Mouse (Mus musculus): ENCODE data around the gene B230219D22Rik. TPM values are rescaled to one million over a fixed set of nuclear protein-coding genes. Genes with fewer than 3 reads are reported as not detected.
"Not testable (repeated sequence)": the region's sequence is repeated elsewhere in the genome, so short reads cannot be mapped to it uniquely, and the experiment has no call there.

The B230219D22Rik gene
- polyA plus RNA-seq, 1 experiment from 2014 or later: 71.4 TPM

DNA sequence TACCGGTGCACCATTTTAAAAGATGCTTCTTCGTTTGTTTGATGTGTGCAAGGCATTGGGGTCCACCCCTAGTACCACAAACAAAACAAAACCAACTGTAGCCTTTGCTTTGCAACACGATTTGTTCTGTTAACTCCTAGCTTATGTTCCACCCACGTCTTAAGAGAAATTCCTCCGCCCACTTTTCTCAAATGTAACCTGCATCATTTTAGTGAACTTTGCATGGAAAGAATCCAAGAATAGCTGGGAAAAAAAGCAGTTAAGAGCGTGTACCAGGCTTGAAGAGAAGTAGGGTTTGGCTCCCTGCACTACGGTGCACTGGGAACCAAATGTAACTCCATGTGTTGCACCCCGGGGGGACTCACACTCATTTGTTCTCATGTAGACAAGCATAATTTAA lies 1.2 kb downstream of the B230219D22Rik start:
- Histone ChIP-seq H3K27me3 (no peaks in the 10 kb centered on the region), H3K4me2 (replicated peaks) (peak overlapping the region; percentile 87), H3K27ac (replicated peaks) (no peak overlapping the region), H3K9ac (replicated peaks) (peak overlapping the region; percentile 100), H3K4me3 (peak overlapping the region; percentile 100), H3K36me3 (peaks cover 9% of the 10 kb centered on the region), H3K4me1 (peaks cover 22% of the 10 kb centered on the region), H3K9me3 (no peaks in the 10 kb centered on the region)
- 21% methylated on average over 8 of the region's 8 CpGs for WGBS
- ATAC-seq (ENCODE audit: low FRiP score, low read depth): no peak

DNA sequence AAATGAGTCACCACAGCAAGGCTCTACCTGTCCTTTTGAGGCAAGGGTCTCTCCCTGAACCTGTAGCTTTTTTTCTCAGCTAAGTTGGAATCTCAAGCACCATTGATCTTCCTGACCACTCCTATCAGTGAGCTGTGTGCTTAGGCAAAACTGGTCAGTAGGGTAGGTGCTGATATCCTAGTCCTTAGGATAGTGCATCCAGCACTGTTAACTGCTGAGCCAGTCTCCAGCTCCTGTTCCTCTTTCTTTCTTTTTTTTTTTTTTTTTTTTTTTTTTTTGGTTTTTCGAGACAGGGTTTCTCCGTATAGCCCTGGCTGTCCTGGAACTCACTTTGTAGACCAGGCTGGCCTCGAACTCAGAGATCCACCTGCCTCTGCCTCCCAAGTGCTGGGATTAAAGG lies 3.1 kb downstream of the B230219D22Rik start:
- not testable (repeated sequence) for H3K9ac ChIP-seq (replicated peaks); H3K27me3 ChIP-seq; H3K9me3 ChIP-seq; H3K27ac ChIP-seq (replicated peaks); H3K4me2 ChIP-seq (replicated peaks); ATAC-seq (ENCODE audit: low FRiP score, low read depth); H3K4me3 ChIP-seq
- H3K36me3 ChIP-seq: peaks cover 27% of the 10 kb centered on the region
- peaks cover 22% of the 10 kb centered on the region for H3K4me1 ChIP-seq
- WGBS: 75% methylated on average over 1 of the region's 3 CpGs

DNA sequence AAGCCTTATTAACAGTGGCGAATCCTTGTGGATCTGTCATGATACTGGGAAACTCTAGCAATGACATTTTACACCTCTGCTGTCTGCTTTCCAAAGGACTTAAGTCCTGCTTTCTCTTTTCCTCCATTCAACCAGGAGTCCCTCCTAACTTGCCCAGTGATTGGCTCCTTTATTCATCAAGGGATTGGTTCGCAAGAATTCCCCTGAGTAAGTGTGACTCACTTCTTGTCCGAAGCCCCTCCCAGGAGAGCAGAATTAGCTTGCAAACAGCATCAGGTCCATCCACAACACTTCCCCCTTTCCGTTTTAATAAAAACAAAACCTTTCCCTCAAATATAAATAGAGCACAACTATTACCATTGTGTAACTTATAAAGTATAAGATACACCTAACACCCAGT lies 11.4 kb downstream of the B230219D22Rik start:
- no peaks in the 10 kb centered on the region for H3K4me1 ChIP-seq
- H3K27ac ChIP-seq (replicated peaks): no peak overlapping the region
- no peaks in the 10 kb centered on the region for H3K27me3 ChIP-seq
- H3K36me3 ChIP-seq: peaks cover 50% of the 10 kb centered on the region
- H3K9me3 ChIP-seq: peaks cover 6% of the 10 kb centered on the region; the same call in 1 of the 2 replicates
- ATAC-seq (ENCODE audit: low FRiP score, low read depth): no peak
- H3K4me2 ChIP-seq (replicated peaks): no peak overlapping the region
- no peak overlapping the region for H3K9ac ChIP-seq (replicated peaks)
- H3K4me3 ChIP-seq: no peak overlapping the region
- 88% methylated on average over 4 of the region's 4 CpGs for WGBS

DNA sequence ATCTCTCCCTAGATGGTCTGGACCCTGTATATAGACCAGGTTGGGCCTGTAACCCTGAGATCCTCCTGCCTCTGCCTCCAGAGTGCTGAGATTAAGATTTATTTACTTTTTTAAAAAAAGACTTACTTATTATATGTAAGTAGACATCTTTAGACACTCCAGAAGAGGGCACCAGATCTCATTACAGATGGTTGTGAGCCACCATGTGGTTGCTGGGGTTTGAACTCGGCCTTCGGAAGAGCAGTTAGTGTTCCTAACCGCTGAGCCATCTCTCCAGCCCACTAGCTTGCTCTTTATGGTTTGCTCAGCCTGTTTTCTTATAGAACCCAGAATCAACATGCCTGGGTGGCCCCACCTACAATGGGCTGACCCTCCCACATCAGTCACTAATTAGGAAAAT lies 19.9 kb downstream of the B230219D22Rik start:
- Histone ChIP-seq H3K9me3 (no peaks in the 10 kb centered on the region), H3K36me3 (peaks cover 2% of the 10 kb centered on the region; the same call in 1 of the 2 replicates), H3K9ac (replicated peaks) (no peak overlapping the region), H3K4me2 (replicated peaks) (no peak overlapping the region), H3K4me1 (peaks cover 13% of the 10 kb centered on the region; the same call in 1 of the 2 replicates), H3K4me3 (no peak overlapping the region), H3K27me3 (no peaks in the 10 kb centered on the region), H3K27ac (replicated peaks) (no peak overlapping the region)
- no peak for ATAC-seq (ENCODE audit: low FRiP score, low read depth)
- WGBS: 98% methylated on average over 3 of the region's 3 CpGs

DNA sequence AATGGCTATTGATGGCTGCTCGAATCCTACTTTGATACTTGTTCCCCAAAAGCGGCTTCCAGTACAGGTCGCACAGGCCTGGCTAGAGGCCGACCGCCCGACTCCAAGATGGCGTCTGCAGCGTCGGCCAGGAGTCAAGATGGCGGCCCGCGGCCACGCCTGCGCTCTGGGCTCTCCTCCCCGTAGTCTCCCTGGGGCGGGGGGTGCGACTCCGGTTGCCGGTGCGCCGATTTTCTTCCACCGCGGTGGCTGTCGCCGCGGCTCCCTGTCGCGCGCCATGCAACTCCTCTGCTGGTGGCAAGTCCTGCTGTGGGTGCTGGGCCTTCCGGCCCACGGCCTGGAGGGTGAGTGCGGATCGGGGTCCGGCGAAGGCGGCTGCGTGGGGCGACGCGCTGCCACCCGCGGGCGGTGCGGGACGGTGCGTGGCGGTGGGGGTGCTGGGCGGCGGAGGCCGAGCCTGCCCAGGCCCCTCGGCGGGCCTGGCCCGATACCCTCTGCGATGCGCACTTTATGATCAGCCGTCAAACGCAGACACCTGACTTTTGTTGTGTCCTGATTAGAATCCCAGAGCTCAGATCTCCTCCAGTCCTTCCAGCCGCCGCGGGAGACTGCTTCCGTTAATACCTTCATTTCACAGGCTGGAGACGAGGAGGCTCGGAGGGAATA lies 21.7 kb downstream of the B230219D22Rik start, which contains the start of gene Txndc15:
Gene Txndc15, plus strand, starts transcription at position 150 of the 666 bp plus-strand sequence.
- Histone ChIP-seq H3K4me2 (replicated peaks) (peak within 1 kb of the TSS; percentile 59), H3K27ac (replicated peaks) (peak within 1 kb of the TSS; percentile 95), H3K9me3 (no peaks in the 10 kb centered on the region), H3K27me3 (no peaks in the 10 kb centered on the region), H3K4me1 (peaks cover 13% of the 10 kb centered on the region; the same call in 1 of the 2 replicates), H3K36me3 (peaks cover 19% of the 10 kb centered on the region), H3K9ac (replicated peaks) (peak within 1 kb of the TSS; percentile 90), H3K4me3 (peak within 1 kb of the TSS; percentile 93)
- peak; percentile 93 for ATAC-seq (ENCODE audit: low FRiP score, low read depth)
- under 1% methylated on average over 63 of the region's 63 CpGs for WGBS

GRCm38 (mm10) chr13:55715167-55715512 lies 22.2 kb downstream of the B230219D22Rik start:
- H3K27me3 ChIP-seq: no peaks in the 10 kb centered on the region
- H3K27ac ChIP-seq (replicated peaks): peak overlapping the region; percentile 95
- peak overlapping the region; percentile 90 for H3K9ac ChIP-seq (replicated peaks)
- ATAC-seq (ENCODE audit: low FRiP score, low read depth): no peak
- H3K9me3 ChIP-seq: no peaks in the 10 kb centered on the region
- peaks cover 24% of the 10 kb centered on the region for H3K36me3 ChIP-seq
- WGBS: 11% methylated on average over 5 of the region's 5 CpGs
- peak overlapping the region; percentile 93 for H3K4me3 ChIP-seq
- H3K4me2 ChIP-seq (replicated peaks): peak overlapping the region; percentile 59
- peaks cover 13% of the 10 kb centered on the region; the same call in 1 of the 2 replicates for H3K4me1 ChIP-seq

DNA sequence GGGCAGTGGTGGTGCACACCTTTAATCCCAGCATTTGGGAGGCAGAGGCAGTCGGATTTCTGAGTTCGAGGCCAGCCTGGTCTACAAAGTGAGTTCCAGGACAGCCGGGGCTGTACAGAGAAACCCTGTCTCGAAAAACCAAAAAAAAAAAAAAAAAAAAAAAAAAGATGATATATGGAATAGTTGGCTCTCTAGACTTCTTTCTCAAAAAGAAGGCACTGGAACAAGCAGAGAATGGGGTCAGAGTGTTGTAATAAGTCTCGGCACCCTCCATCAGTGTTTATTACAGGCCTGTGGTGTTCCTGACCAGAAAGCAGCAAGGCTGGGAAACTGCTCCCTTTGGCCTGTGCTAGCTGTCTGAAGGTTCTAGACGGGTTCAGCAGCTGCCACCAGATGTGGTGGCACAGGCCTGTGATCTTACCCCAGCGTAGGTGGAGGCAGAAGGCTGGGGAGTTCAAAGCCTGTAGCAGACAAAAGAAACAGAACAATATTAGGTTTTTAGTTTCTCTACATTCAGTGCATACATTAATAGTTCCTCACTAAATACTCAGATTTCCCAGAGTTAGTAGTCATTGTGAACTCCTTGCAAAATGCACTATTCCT lies 23.1 kb downstream of the B230219D22Rik start:
- Histone ChIP-seq H3K4me2 (replicated peaks) (peak overlapping the region; percentile 59), H3K4me1 (peaks cover 13% of the 10 kb centered on the region; the same call in 1 of the 2 replicates), H3K27ac (replicated peaks) (no peak overlapping the region), H3K36me3 (peaks cover 31% of the 10 kb centered on the region), H3K9ac (replicated peaks) (no peak overlapping the region), H3K27me3 (no peaks in the 10 kb centered on the region), H3K4me3 (no peak overlapping the region), H3K9me3 (no peaks in the 10 kb centered on the region)
- no peak for ATAC-seq (ENCODE audit: low FRiP score, low read depth)
- WGBS: 89% methylated on average over 7 of the region's 7 CpGs

GRCm38 (mm10) chr13:55721516-55721915 lies 28.6 kb downstream of the B230219D22Rik start:
- no peak overlapping the region for H3K9ac ChIP-seq (replicated peaks)
- H3K27me3 ChIP-seq: no peaks in the 10 kb centered on the region
- H3K4me3 ChIP-seq: no peak overlapping the region
- peaks cover 67% of the 10 kb centered on the region for H3K36me3 ChIP-seq
- H3K4me2 ChIP-seq (replicated peaks): no peak overlapping the region
- no peak overlapping the region for H3K27ac ChIP-seq (replicated peaks)
- 79% methylated on average over 8 of the region's 8 CpGs for WGBS
- no peak for ATAC-seq (ENCODE audit: low FRiP score, low read depth)
- peaks cover 4% of the 10 kb centered on the region; the same call in 1 of the 2 replicates for H3K4me1 ChIP-seq
- H3K9me3 ChIP-seq: no peaks in the 10 kb centered on the region

- H3K27ac ChIP-seq (replicated peaks): no peak overlapping the region
- H3K4me2 ChIP-seq (replicated peaks): no peak overlapping the region
- no peak overlapping the region for H3K9ac ChIP-seq (replicated peaks)
- no peaks in the 10 kb centered on the region for H3K9me3 ChIP-seq
- H3K27me3 ChIP-seq: no peaks in the 10 kb centered on the region
- no peak for ATAC-seq (ENCODE audit: low FRiP score, low read depth)
- H3K36me3 ChIP-seq: peaks cover 67% of the 10 kb centered on the region
- WGBS: 92% methylated on average over 2 of the region's 2 CpGs
- no peak overlapping the region for H3K4me3 ChIP-seq
- H3K4me1 ChIP-seq: no peaks in the 10 kb centered on the region
Observed at GRCm38 (mm10) chr13:55721995-55722394, 29.1 kb downstream of the B230219D22Rik start.

DNA sequence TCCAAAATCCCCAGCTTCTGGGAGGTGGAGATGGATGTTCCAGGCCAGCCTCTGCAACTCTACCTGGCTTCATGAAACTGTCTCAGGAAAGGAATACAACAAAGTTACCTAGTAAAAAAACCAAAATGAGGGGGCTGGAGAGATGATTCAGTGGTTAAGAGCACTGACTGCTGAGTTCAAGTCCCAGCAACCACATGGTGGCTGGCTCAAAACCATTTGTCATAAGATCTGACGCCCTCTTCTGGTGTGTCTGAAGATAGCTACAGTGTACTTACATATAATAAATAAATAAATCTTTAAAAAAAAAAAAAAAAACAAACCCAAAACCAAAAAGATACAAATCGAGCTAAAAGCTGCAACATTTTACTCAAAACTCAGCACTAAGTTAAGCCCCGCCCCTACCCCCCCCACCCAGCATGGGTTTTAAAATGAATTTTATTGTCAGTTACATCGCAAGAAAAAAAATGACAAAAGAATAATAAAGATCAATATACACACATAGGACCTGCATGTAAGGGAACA lies 33.7 kb downstream of the B230219D22Rik start:
- Histone ChIP-seq H3K4me2 (replicated peaks) (peak overlapping the region; percentile 60), H3K4me1 (no peaks in the 10 kb centered on the region), H3K4me3 (peak overlapping the region; percentile 61), H3K27me3 (no peaks in the 10 kb centered on the region), H3K9me3 (no peaks in the 10 kb centered on the region), H3K9ac (replicated peaks) (peak overlapping the region; percentile 71), H3K36me3 (peaks cover 29% of the 10 kb centered on the region), H3K27ac (replicated peaks) (peak overlapping the region; percentile 97)
- 10% methylated on average over 4 of the region's 4 CpGs for WGBS
- no peak for ATAC-seq (ENCODE audit: low FRiP score, low read depth)

DNA sequence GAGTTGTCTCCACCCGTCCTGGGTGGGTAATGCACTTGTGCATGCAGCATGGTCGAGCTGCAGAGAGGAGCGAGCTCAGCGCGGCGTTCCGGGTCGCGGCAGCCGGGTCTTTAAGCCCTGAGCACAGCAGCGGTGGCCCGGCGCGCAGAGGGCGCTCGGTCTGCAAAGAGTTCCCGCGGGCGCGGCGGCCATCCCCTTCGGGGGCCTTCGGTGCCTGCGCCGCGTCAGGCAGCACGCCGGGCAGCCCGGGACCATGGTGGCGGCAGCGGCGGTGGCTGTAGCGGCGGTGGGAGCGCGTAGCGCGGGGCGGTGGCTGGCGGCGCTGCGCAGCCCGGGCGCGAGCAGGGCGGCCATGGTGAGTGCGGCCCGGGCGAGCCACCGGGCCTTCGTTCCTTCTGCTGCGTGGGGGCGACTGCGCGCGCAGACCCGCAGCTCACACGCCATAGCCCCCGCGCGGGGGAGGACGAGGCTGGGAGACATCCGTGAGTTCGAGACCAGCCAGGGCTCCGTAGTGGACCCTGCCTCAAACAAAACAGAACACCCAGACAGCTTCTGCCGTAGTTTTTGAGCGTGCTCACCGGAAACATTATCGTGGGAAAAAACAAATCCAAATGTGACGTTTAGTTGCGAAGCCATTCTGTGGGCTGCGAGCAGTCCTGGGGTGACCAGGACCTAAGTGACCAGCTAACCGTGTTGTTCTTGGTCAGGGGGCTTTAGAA lies 34.4 kb downstream of the B230219D22Rik start, which contains the start of gene Pcbd2:
Gene Pcbd2, plus strand, starts transcription at position 249 of the 719 bp plus-strand sequence.
- Histone ChIP-seq H3K4me1 (no peaks in the 10 kb centered on the region), H3K9ac (replicated peaks) (peak within 1 kb of the TSS; percentile 71), H3K4me3 (peak within 1 kb of the TSS; percentile 61), H3K4me2 (replicated peaks) (peak within 1 kb of the TSS; percentile 60), H3K27me3 (no peaks in the 10 kb centered on the region), H3K36me3 (peaks cover 24% of the 10 kb centered on the region), H3K9me3 (no peaks in the 10 kb centered on the region), H3K27ac (replicated peaks) (peak within 1 kb of the TSS; percentile 97)
- peak; percentile 91 for ATAC-seq (ENCODE audit: low FRiP score, low read depth)
- whole genome bisulfite sequencing: under 1% methylated on average over 63 of the region's 73 CpGs

Data from midbrain, embryonic 12.5 days (tissue).